Mouse (Mus musculus): ENCODE measurements around the gene Sel1l3.

Sel1l3 gene

GRCm38 (mm10) chr5:53172908-53173307, 40.8 kb downstream of the Sel1l3 start:
- no peak for DNase-seq

GRCm38 (mm10) chr5:53172256-53172636, 41.5 kb downstream of the Sel1l3 start:
- DNase-seq = no peak

- no peak for DNase-seq
Observed at GRCm38 (mm10) chr5:53171611-53172255, 42.0 kb downstream of the Sel1l3 start.

- DNase-seq = no peak
Observed at GRCm38 (mm10) chr5:53167564-53167963, 46.2 kb downstream of the Sel1l3 start.

- DNase-seq = no peak
Observed at GRCm38 (mm10) chr5:53165672-53166071, 48.1 kb downstream of the Sel1l3 start.

- no peak for DNase-seq
Observed at GRCm38 (mm10) chr5:53162436-53162835, 51.3 kb downstream of the Sel1l3 start.

GRCm38 (mm10) chr5:53161506-53162186, 52.1 kb downstream of the Sel1l3 start:
- no peak for DNase-seq

- DNase-seq = no peak
Observed at GRCm38 (mm10) chr5:53160207-53160606, 53.5 kb downstream of the Sel1l3 start.

GRCm38 (mm10) chr5:53159631-53160030, 54.1 kb downstream of the Sel1l3 start:
- DNase-seq = no peak

GRCm38 (mm10) chr5:53159166-53159565, 54.6 kb downstream of the Sel1l3 start:
- DNase-seq = no peak

- peak; percentile 89 for DNase-seq
Observed at GRCm38 (mm10) chr5:53155985-53156679, 57.6 kb downstream of the Sel1l3 start.

GRCm38 (mm10) chr5:53154501-53154900, 59.2 kb downstream of the Sel1l3 start:
- DNase-seq = no peak

GRCm38 (mm10) chr5:53154078-53154477, 59.6 kb downstream of the Sel1l3 start:
- DNase-seq = no peak

- DNase-seq = no peak
Observed at GRCm38 (mm10) chr5:53153144-53153543, 60.6 kb downstream of the Sel1l3 start.

GRCm38 (mm10) chr5:53151379-53151960, 62.3 kb downstream of the Sel1l3 start:
- no peak for DNase-seq

- DNase-seq = peak; percentile 91
Observed at GRCm38 (mm10) chr5:53148960-53149685, 64.6 kb downstream of the Sel1l3 start.

- no peak for DNase-seq
Observed at GRCm38 (mm10) chr5:53148160-53148923, 65.4 kb downstream of the Sel1l3 start.

- DNase-seq = no peak
Observed at GRCm38 (mm10) chr5:53147418-53147817, 66.3 kb downstream of the Sel1l3 start.

GRCm38 (mm10) chr5:53146684-53147061, 67.1 kb downstream of the Sel1l3 start:
- DNase-seq = no peak

- DNase-seq = no peak
Observed at GRCm38 (mm10) chr5:53146049-53146683, 67.6 kb downstream of the Sel1l3 start.

- DNase-seq = no peak
Observed at GRCm38 (mm10) chr5:53142587-53142986, 71.1 kb downstream of the Sel1l3 start.

Measured in heart, adult 11 months (tissue).